Mouse (Mus musculus) frontal cortex, postnatal 36 days (tissue): Measurements from ENCODE around the gene Clasp1.

Experiments used
- DNase-seq, 2 experiments: peaks; one replicate each; pipeline ENCODE4 v3.0.0; 2022; ENCODE audit warnings: low spot score in 2 of 2

Gene Clasp1

GRCm38 (mm10) chr1:118494551-118494950 lies 105.7 kb downstream of the Clasp1 start:
- DNase-seq, result no peak

- DNase-seq, result peak; percentile 78 to 89
These were observed 109.5 kb downstream of the Clasp1 start for GRCm38 (mm10) chr1:118498311-118498710.

- DNase-seq, result no peak
These were observed 111.7 kb downstream of the Clasp1 start for GRCm38 (mm10) chr1:118500606-118501005.

- DNase-seq, result no peak
These were observed 112.8 kb downstream of the Clasp1 start for GRCm38 (mm10) chr1:118501691-118502090.

GRCm38 (mm10) chr1:118505746-118506145 lies 116.9 kb downstream of the Clasp1 start:
- DNase-seq, result no peak

GRCm38 (mm10) chr1:118510996-118511395 lies 122.1 kb downstream of the Clasp1 start:
- no peak for DNase-seq

- DNase-seq, result no peak
These were observed 123.1 kb downstream of the Clasp1 start for GRCm38 (mm10) chr1:118511738-118512530.

GRCm38 (mm10) chr1:118516256-118516655 lies 127.4 kb downstream of the Clasp1 start:
- no peak for DNase-seq

GRCm38 (mm10) chr1:118523161-118523560 lies 134.3 kb downstream of the Clasp1 start:
- DNase-seq, result no peak

GRCm38 (mm10) chr1:118525336-118525735 lies 136.5 kb downstream of the Clasp1 start:
- DNase-seq, result no peak

- DNase-seq, result no peak
These were observed 140.4 kb downstream of the Clasp1 start for GRCm38 (mm10) chr1:118529213-118529612.

GRCm38 (mm10) chr1:118531259-118531658 lies 142.4 kb downstream of the Clasp1 start:
- DNase-seq, result no peak

- peak in 1 of 2 experiments; percentile 30 for DNase-seq
These were observed 147.2 kb downstream of the Clasp1 start for GRCm38 (mm10) chr1:118536021-118536420.

GRCm38 (mm10) chr1:118539046-118539445 lies 150.2 kb downstream of the Clasp1 start:
- DNase-seq, result no peak

GRCm38 (mm10) chr1:118542880-118543279 lies 154.0 kb downstream of the Clasp1 start:
- no peak for DNase-seq

GRCm38 (mm10) chr1:118548769-118549168 lies 159.9 kb downstream of the Clasp1 start:
- peak in 1 of 2 experiments; percentile 33 for DNase-seq

GRCm38 (mm10) chr1:118551152-118551551 lies 162.3 kb downstream of the Clasp1 start:
- no peak for DNase-seq

GRCm38 (mm10) chr1:118552071-118552470 lies 163.2 kb downstream of the Clasp1 start:
- no peak for DNase-seq

GRCm38 (mm10) chr1:118553045-118553444 lies 164.2 kb downstream of the Clasp1 start:
- DNase-seq, result no peak

- no peak for DNase-seq
These were observed 164.6 kb downstream of the Clasp1 start for GRCm38 (mm10) chr1:118553451-118553850.

GRCm38 (mm10) chr1:118554961-118555360 lies 166.1 kb downstream of the Clasp1 start:
- DNase-seq, result no peak

- no peak for DNase-seq
These were observed 170.9 kb downstream of the Clasp1 start for GRCm38 (mm10) chr1:118559716-118560115.

GRCm38 (mm10) chr1:118564561-118564960 lies 175.7 kb downstream of the Clasp1 start:
- DNase-seq, result no peak

- no peak for DNase-seq
These were observed 178.8 kb downstream of the Clasp1 start for GRCm38 (mm10) chr1:118567659-118568058.
